In genomic region chr7:6189542-6189941, GRCm38 (mm10) we compare ENCODE assay signal across 15 mouse cellular contexts. TPM values are rescaled to one million over a fixed set of nuclear protein-coding genes. Genes with fewer than 3 reads are reported as not detected.
DNase-seq lines count a peak whose midpoint lies in the region; ATAC-seq and TF ChIP-seq lines count a peak whose summit lies in the region.
"Had no signal": no experiment of that assay in that cellular context is flagged by ENCODE, and none has a peak within 500 bp of the region (broad histone marks: within the 10 kb centered on the region; RNA-seq: fewer than 3 reads in every experiment).

No protein-coding gene starts in this region.

- TF ChIP-seq CTCF in liver, embryonic 14.5 days (IDR thresholded peaks at IDR 0.05; ENCODE audit: low read depth) = peak; percentile 34; the same call in 1 of the 2 replicates

- H3K9ac ChIP-seq in liver, embryonic 14.5 days (replicated peaks) = no peak overlapping the region
- H3K9ac ChIP-seq: embryonic facial prominence, embryonic 12.5 days had no signal

- no peaks in the 10 kb centered on the region for H3K27me3 ChIP-seq in liver, embryonic 14.5 days (ENCODE audit: control insufficient read depth, insufficient read depth, low read length)

- no peak for ATAC-seq in liver, embryonic 14.5 days (ENCODE audit: insufficient read depth)
- no peak for ATAC-seq in activated CD4-positive, CD25-positive, alpha-beta regulatory T cell, adult 4 months

- no peak overlapping the region for H3K4me2 ChIP-seq in liver, embryonic 14.5 days (ENCODE audit: low read depth)
- H3K4me2 ChIP-seq: embryonic facial prominence, embryonic 12.5 days had no signal

- intact Hi-C loops in gastrocnemius, postnatal 36 days (cut with DNase I) = no loop called here

- DNase-seq in embryo, embryonic 11 days = peak; percentile 26
- DNase-seq in embryo, embryonic 9.5 days (ENCODE audit: extremely low spot score) = no peak
- DNase-seq in kidney, adult 18-20 months = peak; percentile 48
- DNase-seq in kidney, postnatal 14 days = no peak
- DNase-seq in cerebellum, postnatal 10 days = peak; percentile 37 to 39
- no peak for DNase-seq in liver, embryonic 14.5 days (ENCODE audit: low read depth in 3 of 3, low spot score in 3 of 3)
- no peak for DNase-seq in gastrocnemius, postnatal 36 days
- DNase-seq: gastrocnemius, postnatal 25 days; layer of hippocampus, postnatal 36 days; right cerebral cortex, postnatal 14 days; thymus, adult 18-20 months had no signal

- H3K4me3 ChIP-seq in liver, embryonic 14.5 days (ENCODE audit: insufficient read depth in 1 of 2, low read depth in 2 of 2, low read length in 2 of 2) = no peak overlapping the region
- H3K4me3 ChIP-seq: embryonic facial prominence, embryonic 12.5 days had no signal

- no peaks in the 10 kb centered on the region; the same call in 1 of the 2 replicates for H3K36me3 ChIP-seq in liver, embryonic 14.5 days (replicated peaks; ENCODE audit: control insufficient read depth, insufficient read depth, low read depth)

- no peak for TF ChIP-seq EP300 in liver, embryonic 14.5 days (IDR thresholded peaks at IDR 0.05; ENCODE audit: low read depth)

- H3K4me1 ChIP-seq in liver, embryonic 14.5 days (replicated peaks; ENCODE audit: control insufficient read depth in 2 of 2, insufficient read depth in 2 of 2, low read length in 1 of 2) = no peaks in the 10 kb centered on the region
- H3K4me1 ChIP-seq: embryonic facial prominence, embryonic 12.5 days had no signal

- H3K27ac ChIP-seq in liver, embryonic 14.5 days = no peak overlapping the region
- H3K27ac ChIP-seq: embryonic facial prominence, embryonic 12.5 days had no signal

- no peaks in the 10 kb centered on the region for H3K9me3 ChIP-seq in liver, embryonic 14.5 days (ENCODE audit: control insufficient read depth, low read length)
- H3K9me3 ChIP-seq: embryonic facial prominence, embryonic 12.5 days had no signal

- 53% methylated on average over 45 of the region's 45 CpGs for WGBS in liver, embryonic 14.5 days (ENCODE audit: insufficient replicate concordance)

RNA-seq across cellular contexts. Expression of gene Galp, which starts 7.3 kb away (rescaled TPM):
- not detected in 2 replicates for polyA plus RNA-seq in liver, embryonic 14.5 days (2012; rRNA removed)
- not detected in 2 replicates for polyA plus RNA-seq in liver, embryonic 14.5 days (2014; fragmentation: Nextera tagmentation; extraction: Ambion mirVana)
- polyA plus RNA-seq in activated CD4-positive, CD25-positive, alpha-beta regulatory T cell, adult 4 months (2017; shearing (Covaris generic)) = not detected
- total RNA-seq in gastrocnemius, postnatal 36 days (2021) = not detected
- total RNA-seq: gastrocnemius, postnatal 25 days; layer of hippocampus, postnatal 36 days had no signal
- polyA plus RNA-seq: C2C12; embryonic facial prominence, embryonic 12.5 days; lung, embryonic 16.5 days had no signal

RNA-seq across cellular contexts. Expression of gene Zfp444, which starts 17.5 kb away (rescaled TPM):
- 10.1 and 13.8 TPM in 2 replicates for polyA plus RNA-seq in liver, embryonic 14.5 days (2012; rRNA removed)
- polyA plus RNA-seq in liver, embryonic 14.5 days (2014; fragmentation: Nextera tagmentation; extraction: Ambion mirVana) = 15.0 and 16.3 TPM in 2 replicates
- polyA plus RNA-seq in activated CD4-positive, CD25-positive, alpha-beta regulatory T cell, adult 4 months (2017; shearing (Covaris generic)) = 1 to 10 TPM; 9.2 to 9.6 TPM
- 1 to 10 TPM; 7.2 to 8.3 TPM for total RNA-seq in gastrocnemius, postnatal 36 days (2021)

RNA-seq across cellular contexts. Expression of gene Zscan5b, which starts 32.5 kb away (rescaled TPM):
- not detected in 2 replicates for polyA plus RNA-seq in liver, embryonic 14.5 days (2012; rRNA removed)
- polyA plus RNA-seq in liver, embryonic 14.5 days (2014; fragmentation: Nextera tagmentation; extraction: Ambion mirVana) = not detected in 2 replicates
- polyA plus RNA-seq in activated CD4-positive, CD25-positive, alpha-beta regulatory T cell, adult 4 months (2017; shearing (Covaris generic)) = not detected
- total RNA-seq in gastrocnemius, postnatal 36 days (2021) = not detected
- total RNA-seq: gastrocnemius, postnatal 25 days; layer of hippocampus, postnatal 36 days had no signal
- polyA plus RNA-seq: C2C12; embryonic facial prominence, embryonic 12.5 days; lung, embryonic 16.5 days had no signal

RNA-seq across cellular contexts. Expression of gene Zfp787, which starts 33.7 kb away (rescaled TPM):
- polyA plus RNA-seq in liver, embryonic 14.5 days (2012; rRNA removed) = 11.6 and 12.5 TPM in 2 replicates
- polyA plus RNA-seq in liver, embryonic 14.5 days (2014; fragmentation: Nextera tagmentation; extraction: Ambion mirVana) = 6.7 and 6.9 TPM in 2 replicates
- 1 to 10 TPM; 4.9 to 9.3 TPM for polyA plus RNA-seq in activated CD4-positive, CD25-positive, alpha-beta regulatory T cell, adult 4 months (2017; shearing (Covaris generic))
- total RNA-seq in gastrocnemius, postnatal 36 days (2021) = 10 to 100 TPM; 26.1 to 29.2 TPM

Comparison
In these comparisons a context has a peak if more than half of its experiments do, and no peak if none do; other contexts are left out.
1. DNase-seq: peak in embryo, embryonic 11 days (single experiment), kidney, adult 18-20 months (single experiment) and cerebellum, postnatal 10 days (2 of 2); none in embryo, embryonic 9.5 days (single experiment), kidney, postnatal 14 days (single experiment), liver, embryonic 14.5 days (0 of 3) and gastrocnemius, postnatal 36 days (0 of 2).